Mouse (Mus musculus) myocyte (in vitro differentiated cells): ENCODE measurements at regions not wholly inside any gene's neighbourhood (a gene's known extent, or its start where the extent isn't known, plus 50 kb on each side); places are given as distances from the start of the nearest gene placed in this dataset.

Source experiments
- H3K27me3 ChIP-seq: one replicate; pipeline ENCODE4 v1.6.1; 2011; ENCODE audit not compliant: control insufficient read depth, insufficient read depth, insufficient read length
- H3K36me3 ChIP-seq: one replicate; pipeline ENCODE4 v1.6.1; 2011; ENCODE audit not compliant: control insufficient read depth, insufficient read depth
- H3K4me2 ChIP-seq: one replicate; pipeline ENCODE4 v1.6.1; 2011; ENCODE audit warnings: low read depth, control low read depth
- H3K4me3 ChIP-seq: one replicate; pipeline ENCODE4 v1.5.1; 2011; ENCODE audit warnings: mild to moderate bottlenecking, control low read depth, moderate library complexity
- H3K79me2 ChIP-seq: one replicate; pipeline ENCODE4 v1.6.1; 2011; ENCODE audit not compliant: control insufficient read depth, insufficient read depth
- H3ac ChIP-seq: one replicate; pipeline ENCODE4 v1.6.1; 2011; ENCODE audit not compliant: control insufficient read depth, insufficient read length
- CEBPB ChIP-seq: IDR thresholded peaks from 2 replicates; pipeline ENCODE4 v1.6.1; 2011; ENCODE audit warnings: mild to moderate bottlenecking, moderate library complexity; ENCODE audit not compliant: poor library complexity, insufficient read depth, severe bottlenecking
- E2F4 ChIP-seq: IDR thresholded peaks from one replicate; pipeline ENCODE4 v1.6.1; 2011; ENCODE audit warnings: mild to moderate bottlenecking, control low read depth, moderate library complexity; ENCODE audit not compliant: insufficient read depth
- MAX ChIP-seq: IDR thresholded peaks from one replicate; pipeline ENCODE4 v1.6.1; 2011; ENCODE audit warnings: low read depth, mild to moderate bottlenecking, control low read depth
- MYOD1 ChIP-seq, 3 experiments: IDR thresholded peaks; one replicate each; pipeline ENCODE4 v1.6.1; 2011; ENCODE audit warnings: control low read depth in 2 of 3, low read depth in 2 of 3, mild to moderate bottlenecking in 2 of 3, moderate library complexity in 1 of 3; ENCODE audit not compliant: insufficient read length in 2 of 3, control insufficient read depth in 1 of 3
- MYOG ChIP-seq, 3 experiments: IDR thresholded peaks; one replicate each; pipeline ENCODE4 v1.6.1; 2011; ENCODE audit warnings: control low read depth in 2 of 3, low read depth in 2 of 3, mild to moderate bottlenecking in 2 of 3; ENCODE audit not compliant: insufficient read length in 2 of 3, control insufficient read depth in 1 of 3, insufficient read depth in 1 of 3
- POLR2A ChIP-seq: IDR thresholded peaks from one replicate; pipeline ENCODE4 v1.6.1; 2011; ENCODE audit warnings: low read depth, mild to moderate bottlenecking, control low read depth, moderate library complexity; ENCODE audit not compliant: insufficient read length
- POLR2AphosphoS2 ChIP-seq: IDR thresholded peaks from one replicate; pipeline ENCODE4 v1.6.1; 2011; ENCODE audit warnings: low read depth, control low read depth; ENCODE audit not compliant: insufficient read length
- REST ChIP-seq: IDR thresholded peaks from one replicate; pipeline ENCODE4 v1.6.1; 2011; ENCODE audit warnings: mild to moderate bottlenecking, control low read depth, moderate library complexity; ENCODE audit not compliant: insufficient read depth, insufficient read length
- SRF ChIP-seq: IDR thresholded peaks from one replicate; pipeline ENCODE4 v1.6.1; 2011; ENCODE audit warnings: low read depth; ENCODE audit not compliant: control insufficient read depth, insufficient read length
- TCF12 ChIP-seq: IDR thresholded peaks from one replicate; pipeline ENCODE4 v1.6.1; 2011; ENCODE audit warnings: mild to moderate bottlenecking, control low read depth; ENCODE audit not compliant: poor library complexity, insufficient read depth, severe bottlenecking
- TCF3 ChIP-seq: IDR thresholded peaks from one replicate; pipeline ENCODE4 v1.6.1; 2011; ENCODE audit warnings: low read depth, control low read depth; ENCODE audit not compliant: insufficient read length
- USF1 ChIP-seq: IDR thresholded peaks from one replicate; pipeline ENCODE4 v1.6.1; 2011; ENCODE audit warnings: low read depth, mild to moderate bottlenecking, control low read depth, moderate library complexity

- H3ac ChIP-seq, result no peak overlapping the region
- no peaks in the 10 kb centered on the region for H3K79me2 ChIP-seq
- H3K27me3 ChIP-seq, result no peaks in the 10 kb centered on the region
- H3K4me2 ChIP-seq, result no peak overlapping the region
- no peak overlapping the region for H3K4me3 ChIP-seq
- TF ChIP-seq MYOG (IDR thresholded peaks at IDR 0.05; ENCODE audit: control insufficient read depth in 1 of 3, insufficient read depth in 1 of 3, insufficient read length in 2 of 3, low read depth in 2 of 3), result no peak
- TF ChIP-seq E2F4, result no peak
- no peak for TF ChIP-seq POLR2AphosphoS2
- no peak for TF ChIP-seq CEBPB
- TF ChIP-seq MYOD1 (IDR thresholded peaks at IDR 0.05; ENCODE audit: control insufficient read depth in 1 of 3, insufficient read length in 2 of 3, low read depth in 2 of 3), result no peak
- no peak for TF ChIP-seq USF1
- no peak for TF ChIP-seq TCF12
- TF ChIP-seq MAX, result no peak
- no peak for TF ChIP-seq TCF3
- H3K36me3 ChIP-seq, result no peaks in the 10 kb centered on the region
These were observed 89.0 kb upstream of the Sox11 start for GRCm38 (mm10) chr12:27431338-27431737.

DNA sequence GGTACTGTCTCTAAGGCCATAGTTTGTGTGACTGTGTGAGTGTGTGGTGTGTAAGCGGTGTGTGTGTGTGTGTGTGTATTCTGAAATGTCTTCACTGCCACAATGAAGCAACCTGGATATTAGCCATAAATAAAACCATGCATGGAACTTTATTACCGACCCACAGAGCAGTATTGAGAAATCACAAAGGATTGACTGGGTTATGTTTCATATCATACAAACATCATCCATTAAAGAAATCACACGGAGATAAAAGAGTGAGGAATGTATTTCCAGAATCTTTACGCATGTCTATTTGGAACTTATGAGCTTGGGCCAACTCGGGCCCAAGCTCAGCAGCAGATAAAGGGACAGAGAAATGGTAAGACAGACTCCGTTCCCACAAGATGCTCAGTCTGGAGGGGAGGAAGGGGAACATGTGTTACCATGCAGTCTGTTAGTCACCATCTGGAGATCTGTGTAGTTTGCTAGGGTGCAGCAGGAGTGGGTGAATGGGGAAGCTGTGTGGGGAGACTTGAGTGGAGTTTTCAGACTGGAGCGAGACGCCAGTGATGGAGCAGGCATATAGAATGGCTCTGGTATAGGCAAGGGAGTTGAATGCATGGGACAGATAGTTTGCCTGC, 75.1 kb upstream of the Sox11 start:
- TF ChIP-seq CEBPB, result no peak
- no peak for TF ChIP-seq MAX
- no peak for TF ChIP-seq SRF
- TF ChIP-seq MYOG (IDR thresholded peaks at IDR 0.05; ENCODE audit: control insufficient read depth in 1 of 3, insufficient read depth in 1 of 3, insufficient read length in 2 of 3, low read depth in 2 of 3), result no peak
- no peak for TF ChIP-seq POLR2A
- no peak for TF ChIP-seq E2F4
- no peak for TF ChIP-seq USF1
- no peak for TF ChIP-seq REST
- no peak for TF ChIP-seq TCF12
- no peak for TF ChIP-seq POLR2AphosphoS2
- no peak for TF ChIP-seq TCF3
- TF ChIP-seq MYOD1 (IDR thresholded peaks at IDR 0.05; ENCODE audit: control insufficient read depth in 1 of 3, insufficient read length in 2 of 3, low read depth in 2 of 3), result no peak
- H3K27me3 ChIP-seq, result no peaks in the 10 kb centered on the region
- no peak overlapping the region for H3ac ChIP-seq
- H3K4me3 ChIP-seq, result no peak overlapping the region
- H3K36me3 ChIP-seq, result no peaks in the 10 kb centered on the region
- H3K79me2 ChIP-seq, result no peaks in the 10 kb centered on the region
- no peak overlapping the region for H3K4me2 ChIP-seq

DNA sequence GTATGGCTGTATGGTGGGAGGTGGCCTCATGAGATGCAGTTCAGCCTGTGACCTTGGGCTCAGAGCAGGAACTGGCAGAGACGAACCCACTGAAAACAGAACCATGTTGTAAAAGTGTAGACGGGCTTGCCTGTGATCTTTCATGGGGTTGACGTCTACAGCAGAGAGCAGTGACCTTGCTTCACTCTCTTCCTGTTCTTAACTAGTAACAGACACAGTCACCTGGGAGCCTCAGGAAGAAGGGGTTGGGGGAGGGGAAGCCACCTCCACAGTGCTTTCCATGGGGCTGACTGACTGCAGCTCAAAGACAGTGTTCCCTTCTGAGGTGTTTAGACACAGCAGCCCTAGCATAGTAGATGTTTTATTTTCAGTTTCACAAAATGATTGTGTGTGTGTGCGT, 68.2 kb upstream of the Sox11 start:
- Histone ChIP-seq H3K4me2 (no peak overlapping the region), H3K79me2 (no peaks in the 10 kb centered on the region)
- TF ChIP-seq POLR2AphosphoS2 (no peak), E2F4 (no peak), CEBPB (no peak), MAX (no peak), USF1 (no peak), SRF (no peak), POLR2A (no peak)

GRCm38 (mm10) chr12:27408440-27408839, 66.1 kb upstream of the Sox11 start:
- Histone ChIP-seq H3ac (no peak overlapping the region), H3K27me3 (no peaks in the 10 kb centered on the region), H3K36me3 (no peaks in the 10 kb centered on the region), H3K4me2 (no peak overlapping the region), H3K79me2 (no peaks in the 10 kb centered on the region), H3K4me3 (no peak overlapping the region)
- TF ChIP-seq POLR2AphosphoS2 (no peak), USF1 (no peak), TCF3 (no peak), CEBPB (no peak), POLR2A (no peak), MYOD1 (IDR thresholded peaks at IDR 0.05; ENCODE audit: control insufficient read depth in 1 of 3, insufficient read length in 2 of 3, low read depth in 2 of 3) (no peak)

More for the DNA sequence above, 68.2 kb upstream of the Sox11 start:
- Histone ChIP-seq H3K36me3 (no peaks in the 10 kb centered on the region), H3K4me3 (no peak overlapping the region), H3ac (no peak overlapping the region), H3K27me3 (no peaks in the 10 kb centered on the region)

DNA sequence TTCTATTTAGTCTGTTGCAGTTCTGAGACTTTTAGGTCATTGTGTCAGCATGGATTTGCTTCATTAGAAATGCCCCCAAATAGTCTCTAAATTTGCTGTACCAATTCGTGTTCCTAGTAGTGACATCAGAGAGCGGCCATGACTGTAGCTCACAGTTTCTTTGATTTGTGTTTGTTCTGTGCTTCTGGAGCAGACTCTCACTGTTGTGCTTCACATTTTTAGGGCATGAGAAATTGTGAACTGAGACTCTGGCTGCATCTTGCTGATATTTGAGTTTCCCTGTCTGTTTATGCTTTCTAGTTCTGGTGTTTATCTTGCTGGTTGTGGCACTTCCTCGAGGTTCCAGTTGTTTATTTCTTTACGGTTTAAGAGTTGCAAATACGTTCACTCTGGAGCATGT, 57.0 kb upstream of the Sox11 start:
- Histone ChIP-seq H3K27me3 (no peaks in the 10 kb centered on the region), H3K4me3 (no peak overlapping the region), H3ac (no peak overlapping the region), H3K36me3 (no peaks in the 10 kb centered on the region), H3K79me2 (no peaks in the 10 kb centered on the region), H3K4me2 (no peak overlapping the region)
- TF ChIP-seq USF1, result no peak
